Mouse (Mus musculus) C2C12 (cell line): Measurements from ENCODE around the gene Fkbp1b.

ENCODE experiments used
- CTCF ChIP-seq: IDR thresholded peaks from one replicate; pipeline ENCODE4 v1.5.1; 2011; ENCODE audit not compliant: control insufficient read depth, insufficient read depth, insufficient read length
- FOSL1 ChIP-seq: IDR thresholded peaks from one replicate; pipeline ENCODE4 v1.8.0; 2011; ENCODE audit warnings: mild to moderate bottlenecking, low read length; ENCODE audit not compliant: poor library complexity, insufficient read depth, severe bottlenecking
- MAX ChIP-seq: IDR thresholded peaks from one replicate; pipeline ENCODE4 v1.6.1; 2011; ENCODE audit warnings: mild to moderate bottlenecking, control low read depth
- MYOD1 ChIP-seq: IDR thresholded peaks from one replicate; pipeline ENCODE4 v1.6.1; 2011; ENCODE audit warnings: low read depth; ENCODE audit not compliant: control insufficient read depth, insufficient read length
- MYOG ChIP-seq: IDR thresholded peaks from one replicate; pipeline ENCODE4 v1.6.1; 2011; ENCODE audit not compliant: control insufficient read depth, insufficient read length; ENCODE audit errors: extremely low read depth

- TF ChIP-seq CTCF = no peak
- TF ChIP-seq MAX = no peak
- no peak for TF ChIP-seq MYOD1
- no peak for TF ChIP-seq FOSL1
- no peak for TF ChIP-seq MYOG
Observed at GRCm38 (mm10) chr12:4885062-4885461, 43.7 kb upstream of the Fkbp1b start.
